10 mouse cellular contexts compared by ENCODE assay signal in genomic region chr15:93977494-93977893, GRCm38 (mm10).
A peak's percentile ranks its signal among the peaks of the same experiment; 100 is the strongest.
DNase-seq lines count a peak whose midpoint lies in the region; ATAC-seq lines count a peak whose summit lies in the region.
"Had no signal": no experiment of that assay in that cellular context is flagged by ENCODE, and none has a peak within 500 bp of the region (broad histone marks: within the 10 kb centered on the region; RNA-seq: fewer than 3 reads in every experiment).

No protein-coding gene starts in this region.

- no peaks in the 10 kb centered on the region for H3K36me3 ChIP-seq in liver, embryonic 11.5 days (ENCODE audit: control insufficient read depth, insufficient read depth, low read length)

- no peak overlapping the region for H3K27ac ChIP-seq in liver, embryonic 11.5 days (ENCODE audit: low read depth, low read length)
- H3K27ac ChIP-seq: hindbrain, postnatal 0 days had no signal

- no peaks in the 10 kb centered on the region for H3K27me3 ChIP-seq in liver, embryonic 11.5 days (replicated peaks; ENCODE audit: control insufficient read depth, insufficient read depth, low read length)

- no peak overlapping the region for H3K4me2 ChIP-seq in liver, embryonic 11.5 days

- H3K4me3 ChIP-seq in liver, embryonic 11.5 days (ENCODE audit: low read depth, low read length): no peak overlapping the region

- DNase-seq in embryo, embryonic 10.5 days (ENCODE audit: low spot score): peak; percentile 17
- DNase-seq in embryo, embryonic 11 days: no peak
- DNase-seq in lung, postnatal 10 days: peak; percentile 23
- no peak for DNase-seq in lung, postnatal 4 days
- DNase-seq in liver, embryonic 11.5 days (ENCODE audit: low spot score): no peak
- peak; percentile 36 to 55 for DNase-seq in thymus, postnatal 36 days
- no peak for DNase-seq in cerebellum, adult 11-12 months
- DNase-seq in urinary bladder, postnatal 14 days (ENCODE audit: low spot score): no peak
- DNase-seq: lung, postnatal 14 days had no signal

- WGBS in liver, embryonic 11.5 days: 50% methylated on average over 5 of the region's 5 CpGs

- H3K9ac ChIP-seq in liver, embryonic 11.5 days (ENCODE audit: low read depth, low read length): no peak overlapping the region

- ATAC-seq in liver, embryonic 11.5 days (replicated peaks; ENCODE audit: low FRiP score): peak; percentile 72
- ATAC-seq: hindbrain, postnatal 0 days had no signal

- no peaks in the 10 kb centered on the region for H3K9me3 ChIP-seq in liver, embryonic 11.5 days (ENCODE audit: control insufficient read depth, low read length)

- H3K4me1 ChIP-seq in liver, embryonic 11.5 days (replicated peaks; ENCODE audit: control insufficient read depth, insufficient read depth, low read length): peaks cover 5% of the 10 kb centered on the region

Comparison
In these comparisons a context has a peak if more than half of its experiments do, and no peak if none do; other contexts are left out.
1. DNase-seq: peak in embryo, embryonic 10.5 days (single experiment), lung, postnatal 10 days (single experiment) and thymus, postnatal 36 days (2 of 2); none in embryo, embryonic 11 days (single experiment), lung, postnatal 4 days (0 of 2), liver, embryonic 11.5 days (single experiment), cerebellum, adult 11-12 months (single experiment) and urinary bladder, postnatal 14 days (single experiment).